Mouse (Mus musculus) ES-E14 (cell line): ENCODE data around the gene Cacnb4.

ENCODE experiments used
- CHD2 ChIP-seq: IDR thresholded peaks from 2 replicates; pipeline ENCODE4 v1.6.1; 2014; ENCODE audit warnings: mild to moderate bottlenecking, low read depth, low read length, inconsistent platforms
- ZC3H11A ChIP-seq: IDR thresholded peaks from 2 replicates; pipeline ENCODE4 v1.6.1; 2012; ENCODE audit warnings: low read depth, mild to moderate bottlenecking, inconsistent platforms, low read length, borderline replicate concordance

DNA sequence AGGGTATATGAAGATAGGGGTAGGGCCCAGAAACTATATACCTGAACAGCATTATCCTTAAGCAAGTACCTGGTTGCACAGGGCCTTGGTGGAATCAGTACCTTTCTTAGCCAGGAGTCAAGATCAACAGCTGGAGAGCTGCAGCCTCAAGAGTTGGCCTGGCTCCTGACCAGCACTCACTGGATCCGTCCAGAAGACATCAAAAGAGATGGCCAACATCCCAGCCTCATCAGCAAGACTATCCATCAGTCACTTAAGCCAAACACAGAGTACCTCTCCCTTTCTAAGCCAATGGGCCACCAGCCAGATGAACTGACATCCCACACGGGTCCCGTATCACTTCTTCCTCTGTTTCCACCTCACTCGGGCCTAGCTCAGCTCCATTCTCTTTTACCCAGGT lies 140.1 kb downstream of the Cacnb4 start:
- TF ChIP-seq CHD2, result no peak
- no peak for TF ChIP-seq ZC3H11A
